Mouse (Mus musculus) heart, embryonic 13.5 days (tissue): ENCODE results near the gene Megf6. TPM values are rescaled to one million over a fixed set of nuclear protein-coding genes. Genes with fewer than 3 reads are reported as not detected.

Source experiments
- ATAC-seq: fragments of 200-750 bp; cut with Nextera tagmentation; 2 replicates; pipeline ENCODE4 v1.8.0; 2017; ENCODE audit warnings: moderate TSS enrichment; ENCODE audit not compliant: insufficient number of reproducible peaks, low FRiP score, low TSS enrichment; ENCODE audit errors: extremely low read depth
- H3K27ac ChIP-seq: fragments of 300-500 bp; sonication (generic); replicated peaks from 2 replicates; pipeline ENCODE4 v1.5.1; 2015; ENCODE audit warnings: moderate library complexity, mild to moderate bottlenecking, inconsistent platforms
- H3K27me3 ChIP-seq: fragments of 300-500 bp; sonication (generic); replicated peaks from 2 replicates; pipeline ENCODE4 v1.6.1; 2015; ENCODE audit warnings: mild to moderate bottlenecking, inconsistent platforms
- H3K36me3 ChIP-seq: fragments of 300-500 bp; sonication (generic); 2 replicates; pipeline ENCODE4 v1.6.1; 2015; ENCODE audit warnings: mild to moderate bottlenecking, inconsistent platforms
- H3K4me1 ChIP-seq: fragments of 300-500 bp; sonication (generic); 2 replicates; pipeline ENCODE4 v1.6.1; 2015; ENCODE audit warnings: inconsistent platforms
- H3K4me2 ChIP-seq: fragments of 300-500 bp; sonication (generic); 2 replicates; pipeline ENCODE4 v1.6.1; 2015; ENCODE audit warnings: inconsistent platforms, mild to moderate bottlenecking, moderate library complexity
- H3K4me3 ChIP-seq: fragments of 300-500 bp; sonication (generic); 2 replicates; pipeline ENCODE4 v1.5.1; 2015; ENCODE audit warnings: moderate library complexity, mild to moderate bottlenecking, inconsistent platforms
- H3K9ac ChIP-seq: fragments of 300-500 bp; sonication (generic); 2 replicates; pipeline ENCODE4 v1.6.1; 2015; ENCODE audit warnings: inconsistent platforms, mild to moderate bottlenecking, moderate library complexity
- H3K9me3 ChIP-seq: fragments of 300-500 bp; sonication (generic); 2 replicates; pipeline ENCODE4 v1.6.1; 2016; ENCODE audit warnings: inconsistent platforms
- WGBS: fragments of 180-500 bp; shearing (Covaris S2); methylation state at CpG from one replicate; pipeline ENCODE4 v1.1.7; 2015; ENCODE audit warnings: mixed read lengths; 5-methylcytosine and 5-hydroxymethylcytosine counted together
- polyA plus RNA-seq: library from polyadenylated mRNA; unstranded; fragments of >200 nt; fragmentation: Nextera tagmentation; extraction: Ambion mirVana; gene quantifications from 2 replicates; pipeline ENCODE4 v1.2.1, GENCODE M21; 2015

Megf6 gene
- polyA plus RNA-seq, 1 experiment from 2014 or later = 28.4 TPM

GRCm38 (mm10) chr4:154236893-154237292 is 66.4 kb downstream of the Megf6 start:
- H3K9ac ChIP-seq = peak overlapping the region; percentile 72
- H3K27ac ChIP-seq = peak overlapping the region; percentile 16; the same call in 1 of the 2 replicates
- H3K27me3 ChIP-seq = peaks cover 12% of the 10 kb centered on the region
- no peak for ATAC-seq
- H3K4me3 ChIP-seq = peak overlapping the region; percentile 36
- no peaks in the 10 kb centered on the region for H3K36me3 ChIP-seq
- peaks cover 63% of the 10 kb centered on the region for H3K4me1 ChIP-seq
- 14% methylated on average over 10 of the region's 10 CpGs for WGBS
- peak overlapping the region; percentile 67 for H3K4me2 ChIP-seq
- no peaks in the 10 kb centered on the region for H3K9me3 ChIP-seq

- peaks cover 59% of the 10 kb centered on the region for H3K4me1 ChIP-seq
- ATAC-seq = peak; percentile 43; the same call in 1 of the 2 replicates
- H3K9me3 ChIP-seq = no peaks in the 10 kb centered on the region
- H3K27me3 ChIP-seq = peaks cover 12% of the 10 kb centered on the region
- H3K4me2 ChIP-seq = peak overlapping the region; percentile 67
- peak overlapping the region; percentile 72 for H3K9ac ChIP-seq
- H3K27ac ChIP-seq = 0 out of 2 replicates have a peak overlapping the region, but pooled peaks have one; percentile 16
- peak overlapping the region; percentile 36 for H3K4me3 ChIP-seq
- whole genome bisulfite sequencing = 5% methylated on average over 9 of the region's 9 CpGs
- no peaks in the 10 kb centered on the region for H3K36me3 ChIP-seq
Measured at GRCm38 (mm10) chr4:154237306-154237705, 66.8 kb downstream of the Megf6 start.

- peaks cover 12% of the 10 kb centered on the region for H3K27me3 ChIP-seq
- ATAC-seq = no peak
- 0 out of 2 replicates have a peak, but pooled peaks cover 4% of the 10 kb centered on the region for H3K36me3 ChIP-seq
- no peaks in the 10 kb centered on the region for H3K9me3 ChIP-seq
- H3K4me1 ChIP-seq = peaks cover 40% of the 10 kb centered on the region
- no peak overlapping the region for H3K27ac ChIP-seq
- peak overlapping the region; percentile 67 for H3K4me2 ChIP-seq
- 74% methylated on average over 8 of the region's 8 CpGs for WGBS
- peak overlapping the region; percentile 17 for H3K4me3 ChIP-seq
- H3K9ac ChIP-seq = peak overlapping the region; percentile 56; the same call in 1 of the 2 replicates
Measured at GRCm38 (mm10) chr4:154239199-154239598, 68.7 kb downstream of the Megf6 start.

GRCm38 (mm10) chr4:154240608-154241007 is 70.1 kb downstream of the Megf6 start:
- Histone ChIP-seq H3K9ac (no peak overlapping the region), H3K4me1 (peaks cover 32% of the 10 kb centered on the region), H3K4me2 (no peak overlapping the region), H3K4me3 (no peak overlapping the region), H3K9me3 (no peaks in the 10 kb centered on the region), H3K27me3 (peaks cover 12% of the 10 kb centered on the region), H3K36me3 (0 out of 2 replicates have a peak, but pooled peaks cover 4% of the 10 kb centered on the region), H3K27ac (no peak overlapping the region)
- 40% methylated on average over 11 of the region's 11 CpGs for WGBS
- ATAC-seq = no peak

- Histone ChIP-seq H3K27me3 (peaks cover 2% of the 10 kb centered on the region), H3K36me3 (0 out of 2 replicates have a peak, but pooled peaks cover 4% of the 10 kb centered on the region), H3K9me3 (no peaks in the 10 kb centered on the region), H3K4me1 (peaks cover 17% of the 10 kb centered on the region), H3K4me3 (no peak overlapping the region), H3K9ac (peak overlapping the region; percentile 10; the same call in 1 of the 2 replicates), H3K4me2 (no peak overlapping the region), H3K27ac (no peak overlapping the region)
- no peak for ATAC-seq
- 79% methylated on average over 7 of the region's 7 CpGs for WGBS
Measured at GRCm38 (mm10) chr4:154245342-154245741, 74.8 kb downstream of the Megf6 start.

- 0 out of 2 replicates have a peak overlapping the region, but pooled peaks have one; percentile 66 for H3K9ac ChIP-seq
- 0 out of 2 replicates have a peak, but pooled peaks cover 4% of the 10 kb centered on the region for H3K36me3 ChIP-seq
- peak overlapping the region; percentile 71 for H3K4me2 ChIP-seq
- H3K4me1 ChIP-seq = peaks cover 17% of the 10 kb centered on the region
- no peaks in the 10 kb centered on the region for H3K9me3 ChIP-seq
- H3K27ac ChIP-seq = no peak overlapping the region
- ATAC-seq = no peak
- WGBS = 6% methylated on average over 19 of the region's 19 CpGs
- H3K27me3 ChIP-seq = peaks cover 2% of the 10 kb centered on the region
- H3K4me3 ChIP-seq = peak overlapping the region; percentile 45
Measured at GRCm38 (mm10) chr4:154246115-154247040, 75.8 kb downstream of the Megf6 start.

GRCm38 (mm10) chr4:154247207-154248091 is 76.9 kb downstream of the Megf6 start:
- Histone ChIP-seq H3K4me1 (peaks cover 17% of the 10 kb centered on the region), H3K4me2 (peak overlapping the region; percentile 71), H3K4me3 (0 out of 2 replicates have a peak overlapping the region, but pooled peaks have one; percentile 45), H3K9me3 (no peaks in the 10 kb centered on the region), H3K36me3 (0 out of 2 replicates have a peak, but pooled peaks cover 3% of the 10 kb centered on the region), H3K9ac (no peak overlapping the region), H3K27ac (no peak overlapping the region), H3K27me3 (peaks cover 2% of the 10 kb centered on the region; the same call in 1 of the 2 replicates)
- WGBS = 45% methylated on average over 22 of the region's 22 CpGs
- ATAC-seq = no peak

GRCm38 (mm10) chr4:154248092-154248805 is 77.7 kb downstream of the Megf6 start:
- no peak for ATAC-seq
- no peaks in the 10 kb centered on the region for H3K36me3 ChIP-seq
- no peak overlapping the region for H3K9ac ChIP-seq
- peaks cover 17% of the 10 kb centered on the region for H3K4me1 ChIP-seq
- no peak overlapping the region for H3K27ac ChIP-seq
- H3K4me3 ChIP-seq = no peak overlapping the region
- no peak overlapping the region for H3K4me2 ChIP-seq
- no peaks in the 10 kb centered on the region for H3K9me3 ChIP-seq
- peaks cover 2% of the 10 kb centered on the region; the same call in 1 of the 2 replicates for H3K27me3 ChIP-seq
- 75% methylated on average over 21 of the region's 21 CpGs for WGBS

GRCm38 (mm10) chr4:154249316-154249715 is 78.8 kb downstream of the Megf6 start:
- 77% methylated on average over 8 of the region's 8 CpGs for WGBS
- peaks cover 17% of the 10 kb centered on the region for H3K4me1 ChIP-seq
- ATAC-seq = no peak
- no peaks in the 10 kb centered on the region for H3K36me3 ChIP-seq
- no peak overlapping the region for H3K9ac ChIP-seq
- H3K27me3 ChIP-seq = peaks cover 2% of the 10 kb centered on the region; the same call in 1 of the 2 replicates
- no peaks in the 10 kb centered on the region for H3K9me3 ChIP-seq
- no peak overlapping the region for H3K4me3 ChIP-seq
- H3K4me2 ChIP-seq = no peak overlapping the region
- H3K27ac ChIP-seq = no peak overlapping the region

GRCm38 (mm10) chr4:154252537-154253255 is 82.2 kb downstream of the Megf6 start:
- Histone ChIP-seq H3K9me3 (no peaks in the 10 kb centered on the region), H3K4me1 (no peaks in the 10 kb centered on the region), H3K27ac (no peak overlapping the region), H3K27me3 (peaks cover 2% of the 10 kb centered on the region; the same call in 1 of the 2 replicates), H3K4me3 (no peak overlapping the region), H3K36me3 (no peaks in the 10 kb centered on the region), H3K4me2 (no peak overlapping the region), H3K9ac (no peak overlapping the region)
- WGBS = 79% methylated on average over 20 of the region's 20 CpGs
- ATAC-seq = no peak
